Mouse (Mus musculus): Measurements from ENCODE around the gene Slc38a8. TPM values are rescaled to one million over a fixed set of nuclear protein-coding genes. Genes with fewer than 3 reads are reported as not detected.

Gene Slc38a8
- polyA plus RNA-seq, 1 experiment from 2014 or later, result 0.10 TPM

- Histone ChIP-seq H3K27ac (no peak overlapping the region), H3K36me3 (peaks cover 100% of the 10 kb centered on the region)
Observed at GRCm38 (mm10) chr8:119515767-119516166, 14.3 kb upstream of the Slc38a8 start.

GRCm38 (mm10) chr8:119514940-119515339 is 13.4 kb upstream of the Slc38a8 start:
- ATAC-seq (ENCODE audit: insufficient number of reproducible peaks, insufficient read depth, low FRiP score, low TSS enrichment, low read depth), result no peak
- H3K4me3 ChIP-seq (replicated peaks), result no peak overlapping the region
- no peak overlapping the region for H3K27ac ChIP-seq
- H3K4me1 ChIP-seq (replicated peaks), result no peaks in the 10 kb centered on the region
- H3K9me3 ChIP-seq, result no peaks in the 10 kb centered on the region
- H3K27me3 ChIP-seq, result no peaks in the 10 kb centered on the region
- WGBS, result 90% methylated on average over 3 of the region's 3 CpGs
- H3K36me3 ChIP-seq, result peaks cover 100% of the 10 kb centered on the region
- H3K4me2 ChIP-seq, result no peak overlapping the region
- H3K9ac ChIP-seq (replicated peaks), result no peak overlapping the region

More at GRCm38 (mm10) chr8:119515767-119516166, 14.3 kb upstream of the Slc38a8 start:
- no peak overlapping the region for H3K9ac ChIP-seq (replicated peaks)
- H3K4me1 ChIP-seq (replicated peaks), result no peaks in the 10 kb centered on the region
- no peaks in the 10 kb centered on the region for H3K9me3 ChIP-seq
- no peak overlapping the region for H3K4me3 ChIP-seq (replicated peaks)
- H3K27me3 ChIP-seq, result no peaks in the 10 kb centered on the region
- ATAC-seq (ENCODE audit: insufficient number of reproducible peaks, insufficient read depth, low FRiP score, low TSS enrichment, low read depth), result no peak
- WGBS, result 60% methylated on average over 3 of the region's 3 CpGs
- no peak overlapping the region for H3K4me2 ChIP-seq

- WGBS, result 93% methylated on average over 4 of the region's 4 CpGs
- ATAC-seq (ENCODE audit: insufficient number of reproducible peaks, insufficient read depth, low FRiP score, low TSS enrichment, low read depth), result no peak
- no peaks in the 10 kb centered on the region for H3K9me3 ChIP-seq
- H3K27ac ChIP-seq, result no peak overlapping the region
- H3K4me3 ChIP-seq (replicated peaks), result no peak overlapping the region
- peaks cover 100% of the 10 kb centered on the region for H3K36me3 ChIP-seq
- H3K27me3 ChIP-seq, result no peaks in the 10 kb centered on the region
- H3K4me2 ChIP-seq, result no peak overlapping the region
- H3K4me1 ChIP-seq (replicated peaks), result no peaks in the 10 kb centered on the region
- no peak overlapping the region for H3K9ac ChIP-seq (replicated peaks)
Observed at GRCm38 (mm10) chr8:119513405-119513804, 11.9 kb upstream of the Slc38a8 start.

GRCm38 (mm10) chr8:119511722-119512121 is 10.2 kb upstream of the Slc38a8 start:
- no peak overlapping the region for H3K4me2 ChIP-seq

GRCm38 (mm10) chr8:119510471-119510870 is 9.0 kb upstream of the Slc38a8 start:
- no peak overlapping the region for H3K27ac ChIP-seq
- no peaks in the 10 kb centered on the region for H3K27me3 ChIP-seq
- H3K4me1 ChIP-seq (replicated peaks), result peaks cover under 1% of the 10 kb centered on the region; the same call in 1 of the 2 replicates
- H3K9ac ChIP-seq (replicated peaks), result no peak overlapping the region
- H3K4me2 ChIP-seq, result no peak overlapping the region
- WGBS, result 85% methylated on average over 9 of the region's 9 CpGs
- no peak for ATAC-seq (ENCODE audit: insufficient number of reproducible peaks, insufficient read depth, low FRiP score, low TSS enrichment, low read depth)
- no peaks in the 10 kb centered on the region for H3K9me3 ChIP-seq
- H3K4me3 ChIP-seq (replicated peaks), result no peak overlapping the region
- peaks cover 96% of the 10 kb centered on the region for H3K36me3 ChIP-seq

More at GRCm38 (mm10) chr8:119511722-119512121, 10.2 kb upstream of the Slc38a8 start:
- no peaks in the 10 kb centered on the region for H3K27me3 ChIP-seq
- no peaks in the 10 kb centered on the region for H3K9me3 ChIP-seq
- no peak overlapping the region for H3K9ac ChIP-seq (replicated peaks)
- ATAC-seq (ENCODE audit: insufficient number of reproducible peaks, insufficient read depth, low FRiP score, low TSS enrichment, low read depth), result no peak
- peaks cover 96% of the 10 kb centered on the region for H3K36me3 ChIP-seq
- 96% methylated on average over 7 of the region's 7 CpGs for WGBS
- no peak overlapping the region for H3K4me3 ChIP-seq (replicated peaks)
- no peak overlapping the region for H3K27ac ChIP-seq
- no peaks in the 10 kb centered on the region for H3K4me1 ChIP-seq (replicated peaks)

GRCm38 (mm10) chr8:119506106-119506505 is 4.6 kb upstream of the Slc38a8 start:
- Histone ChIP-seq H3K4me3 (replicated peaks) (no peak overlapping the region), H3K27me3 (no peaks in the 10 kb centered on the region), H3K4me2 (no peak overlapping the region), H3K36me3 (peaks cover 53% of the 10 kb centered on the region), H3K4me1 (replicated peaks) (peaks cover 26% of the 10 kb centered on the region), H3K9me3 (no peaks in the 10 kb centered on the region), H3K27ac (no peak overlapping the region), H3K9ac (replicated peaks) (no peak overlapping the region)
- WGBS, result 88% methylated on average over 8 of the region's 8 CpGs
- ATAC-seq (ENCODE audit: insufficient number of reproducible peaks, insufficient read depth, low FRiP score, low TSS enrichment, low read depth), result no peak

- H3K4me1 ChIP-seq (replicated peaks), result peaks cover 31% of the 10 kb centered on the region
- H3K27ac ChIP-seq, result no peak overlapping the region
- H3K9me3 ChIP-seq, result no peaks in the 10 kb centered on the region
- H3K4me2 ChIP-seq, result no peak overlapping the region
- H3K9ac ChIP-seq (replicated peaks), result no peak overlapping the region
- peaks cover 47% of the 10 kb centered on the region for H3K36me3 ChIP-seq
- H3K27me3 ChIP-seq, result 0 out of 2 replicates have a peak, but pooled peaks cover 3% of the 10 kb centered on the region
- no peak for ATAC-seq (ENCODE audit: insufficient number of reproducible peaks, insufficient read depth, low FRiP score, low TSS enrichment, low read depth)
- 54% methylated on average over 9 of the region's 9 CpGs for whole genome bisulfite sequencing
- H3K4me3 ChIP-seq (replicated peaks), result no peak overlapping the region
Observed at GRCm38 (mm10) chr8:119505488-119505887, 4.0 kb upstream of the Slc38a8 start.

- no peak for ATAC-seq (ENCODE audit: insufficient number of reproducible peaks, insufficient read depth, low FRiP score, low TSS enrichment, low read depth)
- H3K9me3 ChIP-seq, result no peaks in the 10 kb centered on the region
- peaks cover 40% of the 10 kb centered on the region for H3K4me1 ChIP-seq (replicated peaks)
Observed at GRCm38 (mm10) chr8:119503191-119503767, 1.8 kb upstream of the Slc38a8 start.

GRCm38 (mm10) chr8:119502111-119502510 is 613 bp upstream of the Slc38a8 start:
- Histone ChIP-seq H3K36me3 (peaks cover 15% of the 10 kb centered on the region), H3K4me1 (replicated peaks) (peaks cover 40% of the 10 kb centered on the region), H3K27me3 (0 out of 2 replicates have a peak, but pooled peaks cover 3% of the 10 kb centered on the region), H3K9ac (replicated peaks) (no peak overlapping the region), H3K4me2 (0 out of 2 replicates have a peak overlapping the region, but pooled peaks have one; percentile 8), H3K4me3 (replicated peaks) (no peak overlapping the region), H3K9me3 (no peaks in the 10 kb centered on the region), H3K27ac (no peak overlapping the region)
- WGBS, result 34% methylated on average over 4 of the region's 4 CpGs
- no peak for ATAC-seq (ENCODE audit: insufficient number of reproducible peaks, insufficient read depth, low FRiP score, low TSS enrichment, low read depth)

More at GRCm38 (mm10) chr8:119503191-119503767, 1.8 kb upstream of the Slc38a8 start:
- no peak overlapping the region for H3K9ac ChIP-seq (replicated peaks)
- WGBS, result 22% methylated on average over 10 of the region's 10 CpGs
- 0 out of 2 replicates have a peak, but pooled peaks cover 3% of the 10 kb centered on the region for H3K27me3 ChIP-seq
- H3K4me2 ChIP-seq, result no peak overlapping the region
- H3K27ac ChIP-seq, result no peak overlapping the region
- no peak overlapping the region for H3K4me3 ChIP-seq (replicated peaks)
- peaks cover 25% of the 10 kb centered on the region for H3K36me3 ChIP-seq

GRCm38 (mm10) chr8:119499836-119500235 is 1.7 kb downstream of the Slc38a8 start:
- H3K4me2 ChIP-seq, result no peak overlapping the region
- H3K4me1 ChIP-seq (replicated peaks), result peaks cover 36% of the 10 kb centered on the region
- no peaks in the 10 kb centered on the region for H3K9me3 ChIP-seq
- no peak overlapping the region for H3K4me3 ChIP-seq (replicated peaks)
- H3K27ac ChIP-seq, result no peak overlapping the region
- 74% methylated on average over 2 of the region's 2 CpGs for WGBS
- no peak overlapping the region for H3K9ac ChIP-seq (replicated peaks)
- no peak for ATAC-seq (ENCODE audit: insufficient number of reproducible peaks, insufficient read depth, low FRiP score, low TSS enrichment, low read depth)
- H3K27me3 ChIP-seq, result peaks cover 8% of the 10 kb centered on the region; the same call in 1 of the 2 replicates
- no peaks in the 10 kb centered on the region for H3K36me3 ChIP-seq

GRCm38 (mm10) chr8:119496848-119497247 is 4.7 kb downstream of the Slc38a8 start:
- Histone ChIP-seq H3K9me3 (no peaks in the 10 kb centered on the region), H3K9ac (replicated peaks) (no peak overlapping the region), H3K4me3 (replicated peaks) (no peak overlapping the region), H3K4me1 (replicated peaks) (peaks cover 16% of the 10 kb centered on the region), H3K4me2 (no peak overlapping the region), H3K36me3 (no peaks in the 10 kb centered on the region), H3K27me3 (peaks cover 16% of the 10 kb centered on the region; the same call in 1 of the 2 replicates), H3K27ac (no peak overlapping the region)
- no peak for ATAC-seq (ENCODE audit: insufficient number of reproducible peaks, insufficient read depth, low FRiP score, low TSS enrichment, low read depth)
- 25% methylated on average over 6 of the region's 6 CpGs for WGBS

- 0 out of 2 replicates have a peak, but pooled peaks cover 5% of the 10 kb centered on the region for H3K9me3 ChIP-seq
- H3K4me2 ChIP-seq, result no peak overlapping the region
- no peaks in the 10 kb centered on the region for H3K36me3 ChIP-seq
- H3K4me3 ChIP-seq (replicated peaks), result no peak overlapping the region
- no peak overlapping the region for H3K27ac ChIP-seq
- 77% methylated on average over 7 of the region's 7 CpGs for WGBS
- no peak for ATAC-seq (ENCODE audit: insufficient number of reproducible peaks, insufficient read depth, low FRiP score, low TSS enrichment, low read depth)
- H3K27me3 ChIP-seq, result 0 out of 2 replicates have a peak, but pooled peaks cover 7% of the 10 kb centered on the region
- H3K9ac ChIP-seq (replicated peaks), result no peak overlapping the region
- H3K4me1 ChIP-seq (replicated peaks), result peaks cover 17% of the 10 kb centered on the region
Observed at GRCm38 (mm10) chr8:119487093-119487492, 14.4 kb downstream of the Slc38a8 start.
